Mouse (Mus musculus) thymus, adult 2 months (tissue): Measurements from ENCODE around the gene Etl4.

Experiments used
- CTCF ChIP-seq: fragments of 200-500 bp; IDR thresholded peaks from 2 replicates; pipeline ENCODE4 v1.5.1; 2012; ENCODE audit warnings: mild to moderate bottlenecking, control low read depth, low read length, moderate library complexity, borderline replicate concordance; ENCODE audit not compliant: control insufficient read depth, poor library complexity, insufficient read depth; ENCODE audit errors: extremely low read depth
- POLR2A ChIP-seq: fragments of 200-500 bp; IDR thresholded peaks from 2 replicates; pipeline ENCODE4 v1.6.1; 2012; ENCODE audit warnings: mild to moderate bottlenecking, low read length, control low read depth, moderate library complexity; ENCODE audit not compliant: control insufficient read depth, poor library complexity, insufficient read depth; ENCODE audit errors: extremely low read depth

DNA sequence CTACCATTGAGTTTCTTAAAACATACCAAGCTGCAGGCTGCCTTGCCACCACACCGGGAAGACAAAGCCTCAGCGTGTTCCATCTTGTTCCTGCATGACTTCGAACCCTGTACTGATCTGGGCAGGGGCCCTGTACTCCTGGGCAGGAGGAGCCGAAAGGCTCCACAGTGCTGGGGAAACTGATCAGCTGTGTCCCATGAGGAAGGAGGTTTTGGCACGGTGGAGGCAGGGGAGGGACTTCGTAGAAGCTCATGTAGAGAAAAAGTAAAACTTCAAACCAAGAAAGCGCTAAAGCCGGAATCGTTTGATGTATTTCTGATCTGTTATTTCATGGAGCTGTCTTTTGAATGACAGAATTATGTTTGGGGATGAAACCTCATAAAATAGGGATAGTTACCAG lies 651.0 kb downstream of the Etl4 start:
- TF ChIP-seq POLR2A (no peak), CTCF (no peak)
